Mouse (Mus musculus) neural tube, embryonic 13.5 days (tissue): ENCODE results near the gene Wnt5a. TPM values are rescaled to one million over a fixed set of nuclear protein-coding genes. Genes with fewer than 3 reads are reported as not detected.

Source experiments
- ATAC-seq: fragments of 200-750 bp; cut with Nextera tagmentation; 2 replicates; pipeline ENCODE4 v1.8.0; 2017; ENCODE audit warnings: low read depth, mild to moderate bottlenecking, moderate TSS enrichment, moderate library complexity
- H3K27ac ChIP-seq: fragments of 300-500 bp; sonication (generic); replicated peaks from 2 replicates; pipeline ENCODE4 v1.5.1; 2015; ENCODE audit warnings: moderate library complexity, mild to moderate bottlenecking, inconsistent platforms
- H3K27me3 ChIP-seq: fragments of 300-500 bp; sonication (generic); 2 replicates; pipeline ENCODE4 v1.6.1; 2015; ENCODE audit warnings: mild to moderate bottlenecking, inconsistent platforms
- H3K36me3 ChIP-seq: fragments of 300-500 bp; sonication (generic); 2 replicates; pipeline ENCODE4 v1.6.1; 2015; ENCODE audit warnings: mild to moderate bottlenecking, inconsistent platforms
- H3K4me1 ChIP-seq: fragments of 300-500 bp; sonication (generic); replicated peaks from 2 replicates; pipeline ENCODE4 v1.6.1; 2015; ENCODE audit warnings: inconsistent platforms
- H3K4me2 ChIP-seq: fragments of 300-500 bp; sonication (generic); 2 replicates; pipeline ENCODE4 v1.6.1; 2015; ENCODE audit warnings: inconsistent platforms, mild to moderate bottlenecking, moderate library complexity
- H3K4me3 ChIP-seq: fragments of 300-500 bp; sonication (generic); 2 replicates; pipeline ENCODE4 v1.5.1; 2015; ENCODE audit warnings: mild to moderate bottlenecking, inconsistent platforms
- H3K9ac ChIP-seq: fragments of 300-500 bp; sonication (generic); 2 replicates; pipeline ENCODE4 v1.6.1; 2015; ENCODE audit warnings: moderate library complexity, mild to moderate bottlenecking, inconsistent platforms
- H3K9me3 ChIP-seq: fragments of 300-500 bp; sonication (generic); 2 replicates; pipeline ENCODE4 v1.6.1; 2016; ENCODE audit warnings: inconsistent platforms
- WGBS: fragments of 180-500 bp; shearing (Covaris S2); methylation state at CpG from one replicate; pipeline ENCODE4 v1.1.7; 2015; 5-methylcytosine and 5-hydroxymethylcytosine counted together
- polyA plus RNA-seq: library from polyadenylated mRNA; unstranded; fragments of >200 nt; fragmentation: Nextera tagmentation; extraction: Ambion mirVana; gene quantifications from 2 replicates; pipeline ENCODE4 v1.2.1, GENCODE M21; 2015

Wnt5a gene
- 11.2 and 16.4 TPM in 2 replicates for polyA plus RNA-seq

GRCm38 (mm10) chr14:28504101-28505050, at the start of gene Wnt5a:
Wnt5a (plus strand) TSS chr14:28504750.
- Histone ChIP-seq H3K27ac (peak within 1 kb of the TSS; percentile 84), H3K36me3 (no peaks in the 10 kb centered on the region), H3K4me1 (peaks cover 65% of the 10 kb centered on the region), H3K9ac (peak within 1 kb of the TSS; percentile 77), H3K9me3 (no peaks in the 10 kb centered on the region), H3K4me2 (peak within 1 kb of the TSS; percentile 92), H3K4me3 (peak within 1 kb of the TSS; percentile 60), H3K27me3 (peaks cover 58% of the 10 kb centered on the region)
- ATAC-seq, result 0 out of 2 replicates have a peak, but pooled peaks have one; percentile 13
- WGBS, result 2% methylated on average over 53 of the region's 53 CpGs

GRCm38 (mm10) chr14:28456372-28457076, 48.0 kb upstream of the Wnt5a start:
- no peak for ATAC-seq
- H3K4me2 ChIP-seq, result no peak overlapping the region
- WGBS, result 68% methylated on average over 7 of the region's 7 CpGs
- peaks cover 4% of the 10 kb centered on the region; the same call in 1 of the 2 replicates for H3K4me1 ChIP-seq
- no peaks in the 10 kb centered on the region for H3K9me3 ChIP-seq
- no peak overlapping the region for H3K4me3 ChIP-seq
- no peaks in the 10 kb centered on the region for H3K36me3 ChIP-seq
- H3K27me3 ChIP-seq, result peaks cover 82% of the 10 kb centered on the region
- H3K9ac ChIP-seq, result no peak overlapping the region
- no peak overlapping the region for H3K27ac ChIP-seq

- 84% methylated on average over 3 of the region's 3 CpGs for WGBS
Measured at GRCm38 (mm10) chr14:28457428-28457827, 47.1 kb upstream of the Wnt5a start.

GRCm38 (mm10) chr14:28467956-28468355, 36.6 kb upstream of the Wnt5a start:
- no peaks in the 10 kb centered on the region for H3K9me3 ChIP-seq
- peaks cover 20% of the 10 kb centered on the region for H3K4me1 ChIP-seq
- no peak overlapping the region for H3K4me3 ChIP-seq
- H3K27ac ChIP-seq, result no peak overlapping the region
- H3K4me2 ChIP-seq, result no peak overlapping the region
- WGBS, result 39% methylated on average over 5 of the region's 5 CpGs
- ATAC-seq, result no peak
- peaks cover 50% of the 10 kb centered on the region for H3K27me3 ChIP-seq
- H3K9ac ChIP-seq, result no peak overlapping the region
- no peaks in the 10 kb centered on the region for H3K36me3 ChIP-seq

More at GRCm38 (mm10) chr14:28457428-28457827, 47.1 kb upstream of the Wnt5a start:
- Histone ChIP-seq H3K4me2 (no peak overlapping the region), H3K4me3 (no peak overlapping the region), H3K36me3 (no peaks in the 10 kb centered on the region), H3K27me3 (peaks cover 81% of the 10 kb centered on the region), H3K27ac (no peak overlapping the region), H3K9ac (no peak overlapping the region), H3K9me3 (no peaks in the 10 kb centered on the region), H3K4me1 (no peaks in the 10 kb centered on the region)
- ATAC-seq, result no peak

GRCm38 (mm10) chr14:28469696-28470095, 34.9 kb upstream of the Wnt5a start:
- no peak overlapping the region for H3K9ac ChIP-seq
- H3K4me2 ChIP-seq, result no peak overlapping the region
- H3K27me3 ChIP-seq, result peaks cover 37% of the 10 kb centered on the region
- no peaks in the 10 kb centered on the region for H3K36me3 ChIP-seq
- H3K4me1 ChIP-seq, result peaks cover 21% of the 10 kb centered on the region
- 11% methylated on average over 4 of the region's 4 CpGs for WGBS
- H3K9me3 ChIP-seq, result no peaks in the 10 kb centered on the region
- peak; percentile 47 for ATAC-seq
- H3K4me3 ChIP-seq, result no peak overlapping the region
- no peak overlapping the region for H3K27ac ChIP-seq

- H3K4me1 ChIP-seq, result peaks cover 26% of the 10 kb centered on the region
- H3K27ac ChIP-seq, result no peak overlapping the region
- ATAC-seq, result no peak
- H3K27me3 ChIP-seq, result peaks cover 32% of the 10 kb centered on the region
- no peak overlapping the region for H3K4me3 ChIP-seq
- no peak overlapping the region for H3K4me2 ChIP-seq
- no peak overlapping the region for H3K9ac ChIP-seq
- 24% methylated on average over 6 of the region's 6 CpGs for WGBS
- no peaks in the 10 kb centered on the region for H3K9me3 ChIP-seq
- no peaks in the 10 kb centered on the region for H3K36me3 ChIP-seq
Measured at GRCm38 (mm10) chr14:28470212-28470611, 34.3 kb upstream of the Wnt5a start.

- Histone ChIP-seq H3K27me3 (peaks cover 10% of the 10 kb centered on the region; the same call in 1 of the 2 replicates), H3K9me3 (no peaks in the 10 kb centered on the region), H3K36me3 (no peaks in the 10 kb centered on the region), H3K9ac (no peak overlapping the region), H3K4me3 (no peak overlapping the region), H3K4me2 (peak overlapping the region; percentile 19), H3K27ac (peak overlapping the region; percentile 61), H3K4me1 (peaks cover 28% of the 10 kb centered on the region)
- peak; percentile 68 for ATAC-seq
- WGBS, result 8% methylated on average over 3 of the region's 3 CpGs
Measured at GRCm38 (mm10) chr14:28475012-28475411, 29.5 kb upstream of the Wnt5a start.

- no peaks in the 10 kb centered on the region for H3K36me3 ChIP-seq
- H3K27ac ChIP-seq, result peak overlapping the region; percentile 61
- H3K9ac ChIP-seq, result 0 out of 2 replicates have a peak overlapping the region, but pooled peaks have one; percentile 0
- 9% methylated on average over 7 of the region's 7 CpGs for WGBS
- H3K27me3 ChIP-seq, result peaks cover 10% of the 10 kb centered on the region; the same call in 1 of the 2 replicates
- peaks cover 24% of the 10 kb centered on the region for H3K4me1 ChIP-seq
- peak; percentile 76 for ATAC-seq
- H3K4me3 ChIP-seq, result no peak overlapping the region
- H3K9me3 ChIP-seq, result no peaks in the 10 kb centered on the region
- H3K4me2 ChIP-seq, result peak overlapping the region; percentile 19
Measured at GRCm38 (mm10) chr14:28475421-28475820, 29.1 kb upstream of the Wnt5a start.

GRCm38 (mm10) chr14:28476746-28477145, 27.8 kb upstream of the Wnt5a start:
- no peak for ATAC-seq
- H3K27me3 ChIP-seq, result peaks cover 3% of the 10 kb centered on the region; the same call in 1 of the 2 replicates
- no peak overlapping the region for H3K9ac ChIP-seq
- H3K9me3 ChIP-seq, result no peaks in the 10 kb centered on the region
- H3K4me2 ChIP-seq, result no peak overlapping the region
- H3K4me1 ChIP-seq, result peaks cover 23% of the 10 kb centered on the region
- no peak overlapping the region for H3K4me3 ChIP-seq
- 54% methylated on average over 3 of the region's 3 CpGs for WGBS
- no peaks in the 10 kb centered on the region for H3K36me3 ChIP-seq
- no peak overlapping the region for H3K27ac ChIP-seq

GRCm38 (mm10) chr14:28480866-28481265, 23.7 kb upstream of the Wnt5a start:
- Histone ChIP-seq H3K4me2 (no peak overlapping the region), H3K4me3 (no peak overlapping the region), H3K36me3 (no peaks in the 10 kb centered on the region), H3K27ac (no peak overlapping the region), H3K9ac (no peak overlapping the region), H3K27me3 (no peaks in the 10 kb centered on the region), H3K9me3 (no peaks in the 10 kb centered on the region), H3K4me1 (peaks cover 11% of the 10 kb centered on the region)
- no peak for ATAC-seq
- 86% methylated on average over 1 of the region's 1 CpGs for WGBS

- no peak overlapping the region for H3K9ac ChIP-seq
- no peaks in the 10 kb centered on the region for H3K9me3 ChIP-seq
- no peak overlapping the region for H3K4me2 ChIP-seq
- no peaks in the 10 kb centered on the region for H3K36me3 ChIP-seq
- no peaks in the 10 kb centered on the region; the same call in 1 of the 2 replicates for H3K27me3 ChIP-seq
- no peak for ATAC-seq
- H3K4me3 ChIP-seq, result no peak overlapping the region
- no peaks in the 10 kb centered on the region for H3K4me1 ChIP-seq
- WGBS, result 75% methylated on average over 4 of the region's 4 CpGs
- H3K27ac ChIP-seq, result no peak overlapping the region
Measured at GRCm38 (mm10) chr14:28493806-28494205, 10.7 kb upstream of the Wnt5a start.

- H3K36me3 ChIP-seq, result no peaks in the 10 kb centered on the region
- H3K4me3 ChIP-seq, result no peak overlapping the region
- no peak overlapping the region for H3K4me2 ChIP-seq
- no peaks in the 10 kb centered on the region for H3K9me3 ChIP-seq
- no peaks in the 10 kb centered on the region for H3K4me1 ChIP-seq
- no peak overlapping the region for H3K9ac ChIP-seq
- no peaks in the 10 kb centered on the region; the same call in 1 of the 2 replicates for H3K27me3 ChIP-seq
- WGBS, result 88% methylated on average over 5 of the region's 5 CpGs
- ATAC-seq, result no peak
- no peak overlapping the region for H3K27ac ChIP-seq
Measured at GRCm38 (mm10) chr14:28494273-28494672, 10.3 kb upstream of the Wnt5a start.
